Mouse (Mus musculus) thymus, adult 2 months (tissue): ENCODE results near the gene Zbtb48. TPM values are rescaled to one million over a fixed set of nuclear protein-coding genes. Genes with fewer than 3 reads are reported as not detected.

ENCODE experiments used
- DNase-seq: peaks from one replicate; pipeline ENCODE4 v3.0.0; 2021
- H3K27ac ChIP-seq: fragments of 200-500 bp; 2 replicates; pipeline ENCODE4 v1.5.1; 2012; ENCODE audit warnings: low read length, control low read depth; ENCODE audit not compliant: control insufficient read depth, insufficient read depth
- H3K27me3 ChIP-seq: fragments of 200-500 bp; 2 replicates; pipeline ENCODE4 v1.6.1; 2012; ENCODE audit warnings: mild to moderate bottlenecking, low read length, moderate library complexity, mixed read lengths; ENCODE audit not compliant: control insufficient read depth, insufficient read depth
- H3K36me3 ChIP-seq: fragments of 200-500 bp; 2 replicates; pipeline ENCODE4 v1.6.1; 2012; ENCODE audit warnings: mild to moderate bottlenecking, low read length, moderate library complexity; ENCODE audit not compliant: control insufficient read depth, insufficient read depth
- H3K4me1 ChIP-seq: fragments of 200-500 bp; replicated peaks from 2 replicates; pipeline ENCODE4 v1.6.1; 2012; ENCODE audit warnings: low read length; ENCODE audit not compliant: control insufficient read depth, insufficient read depth
- H3K4me3 ChIP-seq: fragments of 200-500 bp; 2 replicates; pipeline ENCODE4 v1.5.1; 2012; ENCODE audit warnings: mild to moderate bottlenecking, low read length, control low read depth, moderate library complexity; ENCODE audit not compliant: control insufficient read depth, insufficient read depth
- CTCF ChIP-seq: fragments of 200-500 bp; IDR thresholded peaks from 2 replicates; pipeline ENCODE4 v1.5.1; 2012; ENCODE audit warnings: mild to moderate bottlenecking, control low read depth, low read length, moderate library complexity, borderline replicate concordance; ENCODE audit not compliant: control insufficient read depth, poor library complexity, insufficient read depth; ENCODE audit errors: extremely low read depth
- POLR2A ChIP-seq: fragments of 200-500 bp; IDR thresholded peaks from 2 replicates; pipeline ENCODE4 v1.6.1; 2012; ENCODE audit warnings: mild to moderate bottlenecking, low read length, control low read depth, moderate library complexity; ENCODE audit not compliant: control insufficient read depth, poor library complexity, insufficient read depth; ENCODE audit errors: extremely low read depth
- WGBS: fragments of 180-500 bp; shearing (Covaris S2); methylation state at CpG from one replicate; pipeline ENCODE4 v1.1.7; 2018; 5-methylcytosine and 5-hydroxymethylcytosine counted together
- polyA plus RNA-seq: library from polyadenylated mRNA; depleted of rRNA; stranded (reverse); fragments of >200 nt; gene quantifications from 2 replicates; pipeline ENCODE4 v1.2.3, GENCODE M21; 2012; rRNA removed

The Zbtb48 gene
- polyA plus RNA-seq, 1 experiment, result 31.2 TPM

GRCm38 (mm10) chr4:151983043-151983442 is 44.4 kb downstream of the Zbtb48 start:
- no peak for DNase-seq
- no peak overlapping the region for H3K27ac ChIP-seq
- H3K4me1 ChIP-seq, result peaks cover 21% of the 10 kb centered on the region
- no peaks in the 10 kb centered on the region for H3K36me3 ChIP-seq
- H3K4me3 ChIP-seq, result no peak overlapping the region
- WGBS, result 95% methylated on average over 17 of the region's 17 CpGs
- no peaks in the 10 kb centered on the region for H3K27me3 ChIP-seq
- TF ChIP-seq POLR2A (no peak), CTCF (no peak)

GRCm38 (mm10) chr4:151981363-151981762 is 46.1 kb downstream of the Zbtb48 start:
- Histone ChIP-seq H3K36me3 (no peaks in the 10 kb centered on the region), H3K4me3 (no peak overlapping the region), H3K4me1 (peaks cover 11% of the 10 kb centered on the region), H3K27ac (no peak overlapping the region), H3K27me3 (no peaks in the 10 kb centered on the region)
- TF ChIP-seq POLR2A, result no peak
- TF ChIP-seq CTCF, result peak; percentile 98
- 26% methylated on average over 5 of the region's 5 CpGs for WGBS
- DNase-seq, result peak; percentile 78

DNA sequence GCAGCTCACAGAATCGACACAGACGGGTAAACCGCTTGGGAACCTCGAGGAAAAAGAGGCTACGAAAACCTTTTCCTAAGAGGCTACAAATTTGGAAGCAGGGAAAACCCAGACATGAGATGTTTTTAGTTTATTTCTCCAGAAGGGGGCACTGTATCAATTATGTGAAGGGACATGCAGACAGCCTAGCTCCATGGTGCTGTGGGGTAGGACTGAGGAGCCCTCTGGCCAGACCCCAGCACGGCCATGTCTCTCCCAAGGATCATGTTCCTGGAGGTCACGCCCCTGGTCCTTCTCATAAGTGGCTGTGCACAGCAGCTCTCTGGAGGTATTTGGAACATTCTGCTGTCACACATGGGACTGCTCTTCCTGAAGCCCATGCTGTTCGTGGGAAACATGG is 46.8 kb downstream of the Zbtb48 start:
- TF ChIP-seq POLR2A (no peak), CTCF (no peak)
- H3K4me1 ChIP-seq, result peaks cover 4% of the 10 kb centered on the region
- no peaks in the 10 kb centered on the region for H3K27me3 ChIP-seq
- WGBS, result 89% methylated on average over 8 of the region's 8 CpGs
- no peak overlapping the region for H3K27ac ChIP-seq
- DNase-seq, result no peak
- H3K4me3 ChIP-seq, result no peak overlapping the region
- H3K36me3 ChIP-seq, result no peaks in the 10 kb centered on the region

DNA sequence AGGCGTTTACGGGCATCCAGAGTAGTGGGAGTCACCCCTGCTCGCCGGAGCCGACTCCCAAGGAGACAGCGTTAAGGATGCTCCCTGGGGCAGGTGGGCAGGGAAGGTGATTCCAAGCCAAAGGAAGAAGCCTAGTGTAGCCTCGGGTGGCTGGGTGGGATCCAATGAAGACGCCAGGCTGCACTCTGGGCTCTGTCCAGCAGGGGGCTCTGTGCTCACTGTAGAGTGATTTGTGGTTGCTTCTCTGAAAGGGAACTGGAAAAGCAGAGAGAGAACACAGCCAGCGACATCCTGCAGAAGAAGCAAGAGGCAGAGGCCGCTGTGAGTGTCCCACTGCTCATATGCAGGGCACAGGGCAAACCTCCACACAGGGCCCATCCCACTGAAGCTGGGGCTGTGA is 49.7 kb downstream of the Zbtb48 start:
- peak; percentile 87 for DNase-seq
- Histone ChIP-seq H3K27me3 (no peaks in the 10 kb centered on the region), H3K4me1 (peaks cover 4% of the 10 kb centered on the region), H3K36me3 (no peaks in the 10 kb centered on the region; the same call in 1 of the 2 replicates), H3K27ac (no peak overlapping the region), H3K4me3 (no peak overlapping the region)
- WGBS, result 45% methylated on average over 10 of the region's 10 CpGs
- TF ChIP-seq POLR2A (no peak), CTCF (peak; percentile 89)

- WGBS, result 97% methylated on average over 3 of the region's 3 CpGs
- no peaks in the 10 kb centered on the region; the same call in 1 of the 2 replicates for H3K36me3 ChIP-seq
These were observed 52.0 kb downstream of the Zbtb48 start for GRCm38 (mm10) chr4:151975441-151975840.

GRCm38 (mm10) chr4:151972221-151972967 is 55.1 kb downstream of the Zbtb48 start:
- no peaks in the 10 kb centered on the region for H3K4me1 ChIP-seq
- no peaks in the 10 kb centered on the region for H3K27me3 ChIP-seq
- H3K27ac ChIP-seq, result no peak overlapping the region
- no peak overlapping the region for H3K4me3 ChIP-seq
- H3K36me3 ChIP-seq, result peaks cover 3% of the 10 kb centered on the region
- WGBS, result 88% methylated on average over 10 of the region's 10 CpGs
- TF ChIP-seq CTCF, result peak; percentile 31; the same call in 1 of the 2 replicates
- TF ChIP-seq POLR2A, result no peak
- DNase-seq, result peak; percentile 38

More at GRCm38 (mm10) chr4:151975441-151975840, 52.0 kb downstream of the Zbtb48 start:
- TF ChIP-seq POLR2A (no peak), CTCF (no peak)
- Histone ChIP-seq H3K27me3 (no peaks in the 10 kb centered on the region), H3K4me3 (no peak overlapping the region), H3K27ac (no peak overlapping the region), H3K4me1 (peaks cover 4% of the 10 kb centered on the region)
- DNase-seq, result peak; percentile 39

Other genes starting within 250 kb of the Zbtb48 start
- 23.6 and 27.1 TPM in 2 replicates for gene Camta1, start 165.8 kb downstream of the Zbtb48 start, polyA plus RNA-seq
- 61.4 and 67.0 TPM in 2 replicates for gene Dnajc11, start 94.0 kb downstream of the Zbtb48 start, polyA plus RNA-seq
- gene Thap3, start 38.7 kb downstream of the Zbtb48 start, polyA plus RNA-seq, result 71.0 and 72.0 TPM in 2 replicates
- 9.6 and 11.4 TPM in 2 replicates for gene Phf13, start 31.4 kb downstream of the Zbtb48 start, polyA plus RNA-seq
- gene Klhl21, start 18.9 kb downstream of the Zbtb48 start, polyA plus RNA-seq, result 33.8 and 41.5 TPM in 2 replicates
- gene Tas1r1, start 10.9 kb upstream of the Zbtb48 start, polyA plus RNA-seq, result 0.34 and 0.40 TPM in 2 replicates
- gene Nol9, start 11.7 kb upstream of the Zbtb48 start, polyA plus RNA-seq, result 40.5 and 48.6 TPM in 2 replicates
- gene Plekhg5, start 44.8 kb upstream of the Zbtb48 start, polyA plus RNA-seq, result 21.5 and 22.0 TPM in 2 replicates
- 19.9 and 20.6 TPM in 2 replicates for gene Tnfrsf25, start 88.3 kb upstream of the Zbtb48 start, polyA plus RNA-seq
- gene Espn, start 124.7 kb upstream of the Zbtb48 start, polyA plus RNA-seq, result 5.7 and 6.5 TPM in 2 replicates
- 0.07 and 0.20 TPM in 2 replicates for gene Hes2, start 131.2 kb upstream of the Zbtb48 start, polyA plus RNA-seq
- gene Acot7, start 150.5 kb upstream of the Zbtb48 start, polyA plus RNA-seq, result 56.6 and 80.8 TPM in 2 replicates
- gene Gpr153, start 246.6 kb upstream of the Zbtb48 start, polyA plus RNA-seq, result 5.3 and 5.5 TPM in 2 replicates